Mouse (Mus musculus) left cerebral cortex, postnatal 14 days (tissue): ENCODE measurements at regions not wholly inside any gene's neighbourhood (a gene's known extent, or its start where the extent isn't known, plus 50 kb on each side); places are given as distances from the start of the nearest gene placed in this dataset.
"Not testable (repeated sequence)": the region's sequence is repeated elsewhere in the genome, so short reads cannot be mapped to it uniquely, and the experiment has no call there.

Experiments used
- DNase-seq, 2 experiments: peaks; one replicate each; pipeline ENCODE4 v3.0.0; 2021 to 2022; ENCODE audit warnings: low spot score in 2 of 2, mixed read lengths in 1 of 2
- intact Hi-C: fragments of 180-260 bp; cut with DNase I; formaldehyde crosslinking; loops from one replicate; pipeline ENCODE4 v1.15.1; 2025

- intact Hi-C loops, DNase-seq: not testable (repeated sequence)
Measured at GRCm38 (mm10) chr9:11441241-11441997, 536.8 kb upstream of the Cntn5 start.

DNA sequence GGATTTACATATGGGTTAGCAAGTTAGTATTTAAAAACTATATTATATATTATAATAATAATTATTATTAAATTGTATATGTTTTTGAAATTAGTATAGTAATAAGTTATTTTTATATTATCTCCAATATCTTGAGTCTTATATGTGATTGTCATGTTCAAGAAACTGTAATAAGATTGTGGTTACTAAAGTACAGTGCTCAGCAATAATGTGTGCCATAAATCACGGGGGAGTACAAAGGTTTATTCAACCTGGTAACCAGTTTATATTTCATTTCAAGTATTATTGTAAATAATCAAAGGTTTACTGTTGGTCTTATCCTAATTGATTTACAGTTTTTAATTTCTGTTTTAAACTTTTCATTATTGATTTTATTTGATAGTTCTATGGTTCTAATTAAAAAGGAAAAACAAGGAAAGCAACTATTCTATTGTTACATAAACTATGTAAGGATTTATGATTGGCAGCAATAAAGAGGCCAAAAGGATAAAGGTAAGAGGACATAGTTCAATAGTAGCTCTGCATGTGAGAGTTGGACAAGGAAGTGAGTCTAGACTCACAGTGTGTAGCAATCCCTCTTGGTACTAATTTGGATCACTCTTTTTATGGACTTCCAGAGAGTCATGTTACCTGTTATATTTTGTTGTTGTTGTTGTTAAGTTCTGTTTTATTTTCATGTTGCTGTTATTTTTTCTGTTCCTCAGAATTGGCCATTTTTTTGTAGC is 532.0 kb upstream of the Cntn5 start:
- intact Hi-C loops, result no loop called here
- DNase-seq, result no peak

DNA sequence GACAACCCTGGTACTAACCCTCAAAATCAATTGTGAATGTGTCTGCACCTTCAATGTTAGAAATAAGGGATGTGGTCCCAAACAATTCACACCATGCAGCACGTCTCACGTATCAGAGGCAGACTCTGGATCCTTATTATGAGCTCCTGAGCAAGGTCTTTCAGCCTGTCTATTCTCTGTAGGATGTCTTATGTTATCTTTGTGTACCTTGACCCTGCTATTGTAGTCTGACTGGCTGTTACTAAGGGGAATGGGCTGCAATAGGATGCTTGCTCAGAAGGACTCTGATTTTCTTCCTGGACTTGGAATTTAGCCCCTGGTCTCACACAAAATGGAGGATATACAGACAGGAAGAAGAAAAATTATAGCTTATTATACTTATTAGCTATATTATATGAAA is 531.4 kb upstream of the Cntn5 start:
- no peak for DNase-seq
- intact Hi-C loops, result no loop called here

DNA sequence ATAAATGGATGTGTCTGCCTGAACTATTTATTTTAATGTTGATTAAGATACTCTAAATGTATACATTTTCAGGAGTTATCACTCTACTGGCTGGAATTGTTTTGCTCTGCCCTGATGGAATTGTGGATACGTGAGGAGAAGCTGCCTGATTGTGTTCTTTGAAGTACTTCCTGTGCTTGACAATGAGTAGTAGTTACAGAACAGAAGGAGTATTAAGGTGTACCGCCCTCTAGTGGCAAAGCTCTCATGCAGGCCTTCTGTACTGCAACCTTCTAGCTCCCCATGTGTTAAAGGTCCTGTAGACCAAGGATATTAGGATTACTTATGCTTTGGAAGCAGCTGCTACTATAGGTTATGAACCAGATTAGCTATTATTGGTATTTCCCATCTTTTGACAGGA is 530.4 kb upstream of the Cntn5 start:
- intact Hi-C loops, result no loop called here
- peak; percentile 19 to 36 for DNase-seq

GRCm38 (mm10) chr9:11426473-11426872 is 521.9 kb upstream of the Cntn5 start:
- intact Hi-C loops, result no loop called here
- DNase-seq, result no peak

DNA sequence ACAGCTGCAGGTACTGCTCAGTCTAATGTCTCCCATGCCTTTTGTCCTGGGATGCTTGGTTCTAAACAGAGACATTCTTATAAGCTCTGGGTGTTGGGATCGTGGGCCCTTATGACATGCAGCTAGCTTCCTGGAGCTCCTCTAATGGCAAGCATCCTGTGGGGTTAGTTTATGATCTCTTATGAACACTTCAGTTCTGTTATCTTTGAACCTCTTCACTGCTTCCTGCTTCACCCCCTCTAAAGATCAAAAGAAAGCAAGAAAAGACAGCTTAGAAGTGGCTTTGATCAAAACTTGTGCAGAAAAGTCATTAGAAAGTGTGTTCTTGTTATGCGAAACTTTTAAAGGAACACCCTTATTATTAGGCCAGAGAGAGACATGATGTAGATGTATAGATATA is 492.3 kb upstream of the Cntn5 start:
- intact Hi-C loops, result no loop called here
- DNase-seq, result no peak

GRCm38 (mm10) chr9:11381648-11382075 is 477.1 kb upstream of the Cntn5 start:
- intact Hi-C loops, result no loop called here
- no peak for DNase-seq

- intact Hi-C loops, result no loop called here
- DNase-seq, result no peak
Measured at GRCm38 (mm10) chr9:11380531-11380930, 476.0 kb upstream of the Cntn5 start.

DNA sequence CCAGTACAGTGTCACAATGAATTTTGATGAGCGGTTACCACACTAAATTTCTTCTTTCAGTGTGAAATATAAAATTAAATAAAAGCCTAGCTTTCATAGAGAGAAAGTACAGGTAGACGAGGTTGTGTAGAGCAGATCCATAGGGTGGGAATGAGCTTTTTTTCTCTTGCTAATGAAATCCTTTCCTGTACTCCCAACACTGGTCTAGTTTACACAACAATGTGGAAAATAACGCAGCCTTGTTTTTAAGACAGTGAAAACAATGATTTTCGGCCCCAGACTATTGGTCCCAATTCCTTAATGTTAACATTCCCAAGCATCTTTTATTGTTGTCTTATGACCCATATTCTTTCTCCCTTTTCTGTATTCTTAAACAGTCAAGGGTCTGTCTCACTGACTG is 473.5 kb upstream of the Cntn5 start:
- intact Hi-C loops, result no loop called here
- no peak for DNase-seq

- intact Hi-C loops, result no loop called here
- no peak for DNase-seq
Measured at GRCm38 (mm10) chr9:11377586-11377985, 473.0 kb upstream of the Cntn5 start.

- DNase-seq, result peak in 1 of 2 experiments; percentile 3
Measured at GRCm38 (mm10) chr9:11373294-11373903, 468.8 kb upstream of the Cntn5 start.

DNA sequence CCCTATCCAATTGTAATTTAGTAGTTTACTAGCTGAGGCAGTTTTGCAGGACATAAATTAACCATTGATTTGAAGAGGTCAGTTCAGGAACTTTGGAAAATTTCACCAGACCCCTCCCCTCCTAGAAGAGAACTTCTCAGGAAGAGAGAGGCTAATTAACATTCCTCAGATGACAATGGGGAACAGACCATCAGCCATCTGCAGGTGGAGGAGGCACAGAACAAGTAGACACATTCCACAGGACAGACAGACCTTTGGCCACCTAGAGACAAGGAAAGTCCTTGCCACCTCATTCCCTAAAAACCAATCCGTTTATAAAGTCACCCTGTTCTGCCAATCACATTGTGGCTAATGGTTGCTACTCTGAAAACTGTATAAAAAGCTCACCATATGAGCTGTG is 463.5 kb upstream of the Cntn5 start:
- DNase-seq, result no peak
- intact Hi-C loops, result no loop called here

More at GRCm38 (mm10) chr9:11373294-11373903, 468.8 kb upstream of the Cntn5 start:
- intact Hi-C loops, result no loop called here

GRCm38 (mm10) chr9:11328900-11329299 is 424.3 kb upstream of the Cntn5 start:
- no peak for DNase-seq
- intact Hi-C loops, result no loop called here

GRCm38 (mm10) chr9:11317221-11317620 is 412.6 kb upstream of the Cntn5 start:
- no peak for DNase-seq
- intact Hi-C loops, result no loop called here

DNA sequence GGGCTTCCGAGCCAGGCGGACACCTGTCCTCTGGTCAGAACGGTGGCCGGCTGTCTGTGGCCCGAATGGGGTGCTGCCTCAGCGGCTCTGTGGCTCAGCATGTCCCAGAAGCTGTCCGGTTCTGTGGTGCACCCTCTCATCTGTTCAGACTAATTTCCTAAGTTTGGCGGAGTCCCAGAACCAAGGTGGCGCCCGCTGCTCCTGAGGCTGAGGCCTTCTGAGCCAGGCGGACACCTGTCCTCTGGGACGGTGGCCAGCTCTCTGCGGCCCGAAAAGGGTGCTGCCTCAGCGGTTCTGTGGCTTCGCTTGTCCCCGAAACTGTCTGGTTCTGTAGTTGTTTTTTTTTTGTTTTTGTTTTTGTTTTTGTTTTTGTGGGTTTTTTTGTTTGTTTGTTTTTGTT is 392.5 kb upstream of the Cntn5 start:
- intact Hi-C loops, DNase-seq: not testable (repeated sequence)

GRCm38 (mm10) chr9:11285135-11285534 is 380.6 kb upstream of the Cntn5 start:
- intact Hi-C loops, result no loop called here
- DNase-seq, result peak in 1 of 2 experiments; percentile 3

DNA sequence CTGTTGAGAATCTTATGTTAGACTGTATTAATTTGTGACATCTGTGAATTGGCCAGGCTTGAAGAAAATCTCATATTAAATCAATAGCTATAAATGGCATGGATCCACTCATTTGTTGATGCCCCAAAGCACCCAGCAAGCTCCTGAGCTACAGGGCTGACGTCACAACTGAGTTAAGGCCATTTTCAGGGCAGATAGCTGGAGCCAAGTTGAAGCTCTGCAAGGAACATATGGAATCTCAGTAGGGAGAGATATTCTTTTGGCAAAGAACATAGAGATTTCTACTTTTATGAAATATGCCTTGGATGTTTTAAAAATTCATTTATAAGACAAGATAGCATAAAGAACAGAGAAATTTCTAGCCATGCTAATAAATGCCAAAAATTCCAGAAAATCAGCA is 380.0 kb upstream of the Cntn5 start:
- DNase-seq, result no peak
- intact Hi-C loops, result no loop called here

DNA sequence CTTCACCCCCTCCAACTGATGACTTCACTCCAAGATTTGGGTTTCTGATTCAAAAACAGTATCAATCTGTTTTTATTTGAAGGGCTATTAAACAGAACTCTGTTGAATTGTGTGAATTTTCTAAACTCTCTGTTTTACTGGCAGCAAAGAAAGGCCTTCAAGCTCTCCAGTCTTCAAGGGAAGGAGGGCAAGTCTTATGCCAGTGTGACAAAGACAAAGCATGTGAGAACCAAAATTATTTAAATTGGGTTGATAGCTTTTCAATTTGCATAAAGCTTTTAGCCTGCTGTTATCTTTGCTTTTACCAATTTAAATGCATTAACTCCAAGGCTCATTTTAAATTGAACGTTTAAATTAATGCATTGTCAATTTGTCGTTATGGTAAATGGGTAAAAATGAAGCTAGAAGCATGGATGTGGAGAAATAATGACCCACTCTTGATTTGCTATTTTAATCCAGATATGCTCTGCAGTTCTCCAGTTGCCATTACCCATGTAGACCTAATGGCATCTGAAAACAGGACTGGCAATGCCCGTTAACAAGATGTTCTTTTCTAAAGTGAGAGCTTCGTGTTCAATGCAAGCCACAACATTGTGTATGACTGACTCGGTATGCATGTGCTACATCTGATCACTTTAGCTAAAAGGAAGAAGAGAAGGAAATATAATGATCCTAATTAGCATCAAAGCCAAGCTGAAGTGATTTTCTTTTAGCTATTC is 375.0 kb upstream of the Cntn5 start:
- no peak for DNase-seq
- intact Hi-C loops, result no loop called here

GRCm38 (mm10) chr9:11277810-11278209 is 373.2 kb upstream of the Cntn5 start:
- intact Hi-C loops, result no loop called here

GRCm38 (mm10) chr9:11276966-11277365 is 372.4 kb upstream of the Cntn5 start:
- no peak for DNase-seq
- intact Hi-C loops, result no loop called here

More at GRCm38 (mm10) chr9:11277810-11278209, 373.2 kb upstream of the Cntn5 start:
- DNase-seq, result no peak
